Mouse (Mus musculus): Measurements from ENCODE around the gene Gm4894. TPM values are rescaled to one million over a fixed set of nuclear protein-coding genes. Genes with fewer than 3 reads are reported as not detected.

Gene Gm4894
- polyA plus RNA-seq, 1 experiment from 2014 or later, result not detected

Other genes starting within 250 kb of the Gm4894 start
- 59.5 and 60.3 TPM in 2 replicates for gene Zw10, start 194.9 kb upstream of the Gm4894 start, polyA plus RNA-seq (2014; fragmentation: Nextera tagmentation; extraction: Ambion mirVana)
- gene Tmprss5, start 169.3 kb upstream of the Gm4894 start, polyA plus RNA-seq (2014; fragmentation: Nextera tagmentation; extraction: Ambion mirVana), result 1.0 TPM in 2 replicates
- gene Drd2, start 90.1 kb downstream of the Gm4894 start, polyA plus RNA-seq (2014; fragmentation: Nextera tagmentation; extraction: Ambion mirVana), result 0.24 and 0.57 TPM in 2 replicates
- not detected in 2 replicates for gene Ankk1, start 176.5 kb downstream of the Gm4894 start, polyA plus RNA-seq (2014; fragmentation: Nextera tagmentation; extraction: Ambion mirVana)
- gene Ttc12, start 235.7 kb downstream of the Gm4894 start, polyA plus RNA-seq (2014; fragmentation: Nextera tagmentation; extraction: Ambion mirVana), result 1.9 and 2.0 TPM in 2 replicates